Mouse (Mus musculus): ENCODE results near the gene Btbd35f27.
"Not testable (repeated sequence)": the region's sequence is repeated elsewhere in the genome, so short reads cannot be mapped to it uniquely, and the experiment has no call there.

Gene Btbd35f27

DNA sequence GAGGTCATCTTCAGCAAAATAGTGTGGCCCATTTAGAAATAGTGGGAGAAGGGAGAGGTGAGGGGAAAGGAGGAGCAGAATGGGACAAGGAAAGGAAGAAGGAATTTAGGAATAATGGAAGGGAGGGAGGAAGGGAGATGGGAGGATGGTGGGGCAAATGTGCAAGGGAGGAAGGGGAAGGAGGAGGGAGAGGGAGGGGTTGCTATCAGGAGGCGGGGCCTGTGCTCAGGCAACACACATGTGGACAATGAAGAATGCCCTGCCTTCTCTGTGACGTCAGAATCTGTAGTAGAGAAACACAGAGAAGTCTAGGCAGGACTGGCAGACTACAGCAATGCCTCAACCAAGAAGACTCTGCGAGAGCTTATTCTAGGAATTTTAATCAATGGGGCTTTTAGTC, at the start of gene Btbd35f27:
Gene Btbd35f27, plus strand, starts transcription at position 301 of the 400 bp plus-strand sequence.
- DNase-seq: not testable (repeated sequence)
